24 mouse cellular contexts compared by ENCODE assay signal in the genomic region with DNA sequence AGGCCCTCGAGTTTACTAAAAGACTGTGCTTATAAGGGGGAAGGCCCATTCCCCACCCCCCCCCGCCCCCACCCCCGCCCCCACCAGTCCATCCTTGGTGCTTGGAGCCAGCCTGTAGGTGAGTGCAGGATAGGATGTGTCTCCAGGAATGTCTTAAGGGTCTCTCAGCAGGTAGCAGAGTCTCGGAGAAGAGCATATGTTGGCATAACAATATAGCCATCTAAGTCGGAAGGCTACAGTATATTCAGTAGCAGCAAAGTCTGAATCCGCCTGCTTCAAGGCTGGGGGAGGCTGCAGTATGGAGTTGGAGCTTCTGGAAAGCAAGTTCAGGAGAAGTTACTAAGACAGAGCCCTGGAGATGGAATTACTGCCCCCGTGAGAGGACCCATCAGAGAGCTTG. TPM values are rescaled to one million over a fixed set of nuclear protein-coding genes. Genes with fewer than 3 reads are reported as not detected.
"Had no signal": no experiment of that assay in that cellular context is flagged by ENCODE, and none has a peak within 500 bp of the region (broad histone marks: within the 10 kb centered on the region; RNA-seq: fewer than 3 reads in every experiment).

No protein-coding gene starts in this region.

- H3K9me3 ChIP-seq: lung, embryonic 15.5 days; megakaryocyte, embryonic 14.5 days; midbrain, embryonic 13.5 days; midbrain, embryonic 15.5 days; neural tube, embryonic 12.5 days; stomach, embryonic 15.5 days had no signal

- H3K4me1 ChIP-seq: lung, embryonic 15.5 days; midbrain, embryonic 13.5 days; midbrain, embryonic 15.5 days; neural tube, embryonic 12.5 days; stomach, embryonic 15.5 days had no signal

- H3K9ac ChIP-seq: lung, embryonic 15.5 days; midbrain, embryonic 13.5 days; midbrain, embryonic 15.5 days; neural tube, embryonic 12.5 days; stomach, embryonic 15.5 days had no signal

- H3K4me3 ChIP-seq: lung, embryonic 15.5 days; megakaryocyte, embryonic 14.5 days; midbrain, embryonic 13.5 days; midbrain, embryonic 15.5 days; neural tube, embryonic 12.5 days; stomach, embryonic 15.5 days had no signal

- H3K4me2 ChIP-seq: lung, embryonic 15.5 days; midbrain, embryonic 11.5 days; midbrain, embryonic 13.5 days; midbrain, embryonic 15.5 days; neural tube, embryonic 12.5 days; stomach, embryonic 15.5 days had no signal

- ATAC-seq: lung, postnatal 0 days; midbrain, embryonic 13.5 days; midbrain, embryonic 15.5 days had no signal

- H3K27ac ChIP-seq: lung, embryonic 15.5 days; macrophage; midbrain, embryonic 13.5 days; midbrain, embryonic 15.5 days; neural tube, embryonic 12.5 days; stomach, embryonic 15.5 days; stomach, postnatal 0 days had no signal

- H3K36me3 ChIP-seq: lung, embryonic 15.5 days; midbrain, embryonic 13.5 days; midbrain, embryonic 15.5 days; neural tube, embryonic 12.5 days; stomach, embryonic 15.5 days had no signal

- H3K27me3 ChIP-seq: lung, embryonic 15.5 days; megakaryocyte, embryonic 14.5 days; midbrain, embryonic 13.5 days; midbrain, embryonic 15.5 days; neural tube, embryonic 12.5 days; stomach, embryonic 15.5 days had no signal

- DNase-seq: lung, postnatal 14 days; lung, postnatal 36 days; right cerebral cortex, postnatal 14 days; thymus, adult 2 months; thymus, postnatal 25 days; thymus, postnatal 4 days had no signal

RNA-seq across cellular contexts. Expression of a gene that starts 10.2 kb away (rescaled TPM):
- total RNA-seq: megakaryocyte progenitor cell, adult 5-6 weeks; midbrain, postnatal 0 days; monocyte, adult 5-6 weeks; neutrophil, adult 5-6 weeks had no signal
- polyA plus RNA-seq: lung, embryonic 15.5 days; lung, postnatal 0 days; macrophage; midbrain, embryonic 11.5 days; midbrain, embryonic 13.5 days; midbrain, embryonic 15.5 days; midbrain, postnatal 0 days; neural tube, embryonic 12.5 days; neural tube, embryonic 14.5 days; stomach, embryonic 15.5 days; stomach, postnatal 0 days; thymus, adult 2 months; urinary bladder, adult 2 months had no signal

RNA-seq across cellular contexts. Expression of a gene that starts 16.2 kb away (rescaled TPM):
- total RNA-seq: megakaryocyte progenitor cell, adult 5-6 weeks; midbrain, postnatal 0 days; monocyte, adult 5-6 weeks; neutrophil, adult 5-6 weeks had no signal
- polyA plus RNA-seq: lung, embryonic 15.5 days; lung, postnatal 0 days; macrophage; midbrain, embryonic 13.5 days; midbrain, embryonic 15.5 days; midbrain, postnatal 0 days; neural tube, embryonic 12.5 days; neural tube, embryonic 14.5 days; spleen, adult 2 months; stomach, postnatal 0 days; testis, adult 2 months; thymus, adult 2 months; urinary bladder, adult 2 months had no signal

RNA-seq across cellular contexts. Expression of a gene that starts 21.9 kb away (rescaled TPM):
- total RNA-seq: megakaryocyte progenitor cell, adult 5-6 weeks; midbrain, postnatal 0 days; monocyte, adult 5-6 weeks; neutrophil, adult 5-6 weeks had no signal
- polyA plus RNA-seq: lung, embryonic 15.5 days; macrophage; midbrain, embryonic 11.5 days; midbrain, embryonic 13.5 days; midbrain, embryonic 15.5 days; midbrain, postnatal 0 days; neural tube, embryonic 14.5 days; stomach, postnatal 0 days; thymus, adult 2 months; urinary bladder, adult 2 months had no signal

RNA-seq across cellular contexts. Expression of a gene that starts 27.9 kb away (rescaled TPM):
- total RNA-seq: midbrain, postnatal 0 days; monocyte, adult 5-6 weeks; neutrophil, adult 5-6 weeks had no signal
- polyA plus RNA-seq: lung, postnatal 0 days; macrophage; midbrain, embryonic 13.5 days; midbrain, embryonic 15.5 days; midbrain, postnatal 0 days; neural tube, embryonic 14.5 days; thymus, adult 2 months; urinary bladder, adult 2 months had no signal

RNA-seq across cellular contexts. Expression of a gene that starts 37.8 kb away (rescaled TPM):
- total RNA-seq: midbrain, postnatal 0 days; monocyte, adult 5-6 weeks; neutrophil, adult 5-6 weeks had no signal
- polyA plus RNA-seq: lung, embryonic 15.5 days; macrophage; midbrain, embryonic 15.5 days; midbrain, postnatal 0 days; neural tube, embryonic 14.5 days; stomach, postnatal 0 days; urinary bladder, adult 2 months had no signal
